Mouse (Mus musculus): ENCODE measurements around the gene Cyp26a1. TPM values are rescaled to one million over a fixed set of nuclear protein-coding genes. Genes with fewer than 3 reads are reported as not detected.

Gene Cyp26a1
- polyA plus RNA-seq, 1 experiment from 2014 or later = 16.4 TPM

DNA sequence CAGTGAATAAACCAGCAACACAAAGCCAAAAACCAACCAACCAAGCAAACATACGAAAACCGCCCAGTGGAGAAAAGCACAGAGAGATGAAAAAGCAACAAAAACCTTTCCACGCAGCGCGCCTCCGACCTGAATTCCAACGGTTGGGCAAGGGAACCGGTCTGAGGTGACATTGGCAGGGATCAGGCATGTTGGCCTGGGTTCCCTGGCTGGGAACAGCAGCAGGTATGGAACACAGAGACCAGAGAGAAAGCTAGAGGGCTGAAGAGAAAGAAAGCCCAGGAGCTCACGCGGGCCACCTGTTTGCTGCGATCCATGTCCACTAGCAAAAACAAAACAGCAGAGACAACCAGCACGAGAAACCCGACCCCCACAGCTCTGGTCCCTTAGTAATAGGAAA lies 2.5 kb upstream of the Cyp26a1 start:
- 19% methylated on average over 13 of the region's 13 CpGs for WGBS
- no peak for ATAC-seq (replicated peaks; ENCODE audit: insufficient number of reproducible peaks, low FRiP score, low TSS enrichment, low read depth)
- H3K4me3 ChIP-seq (ENCODE audit: low read depth, low read length) = no peak overlapping the region

DNA sequence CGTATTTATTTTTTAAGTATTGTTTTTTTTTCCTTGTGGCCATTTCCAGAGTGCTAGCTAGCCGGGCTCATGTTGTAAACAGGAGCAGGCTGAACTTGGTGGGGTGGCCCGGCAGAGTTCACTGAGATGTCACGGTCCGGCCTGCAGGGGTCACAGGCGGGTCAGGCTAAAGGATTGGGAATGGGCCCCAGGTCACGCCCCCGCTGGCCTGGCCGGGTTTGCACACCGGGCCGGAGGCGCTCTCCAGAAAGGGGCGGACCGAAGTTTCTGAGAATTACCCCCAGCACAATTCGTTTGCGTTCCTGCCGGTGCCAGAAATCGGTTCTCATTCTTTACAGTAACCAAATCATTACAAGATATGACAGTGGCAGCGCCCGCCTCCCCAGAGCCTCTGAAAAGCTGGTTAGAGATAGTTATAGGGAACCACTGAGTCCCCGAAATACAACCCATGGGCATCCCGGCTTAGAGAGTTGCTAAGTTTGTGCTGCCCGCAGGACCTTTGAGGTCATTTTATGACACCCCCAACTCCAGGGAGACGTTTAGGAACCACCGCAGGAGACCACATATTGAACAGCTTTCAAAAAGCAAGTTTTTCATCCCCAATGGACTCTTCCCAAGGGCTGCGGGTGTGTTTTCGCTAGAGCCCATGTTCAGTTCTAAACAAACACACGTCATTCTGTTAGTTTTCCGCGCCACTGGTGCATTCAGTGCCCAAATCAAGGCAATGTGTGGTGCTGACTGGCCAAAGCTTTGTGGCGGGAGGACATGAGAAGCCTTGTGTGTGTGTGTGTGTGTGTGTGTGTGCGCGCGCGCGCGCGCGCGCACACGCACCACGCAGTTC lies 1.6 kb upstream of the Cyp26a1 start:
- H3K4me1 ChIP-seq (ENCODE audit: control insufficient read depth, insufficient read depth, low read length) = peaks cover 8% of the 10 kb centered on the region; the same call in 1 of the 2 replicates
- H3K4me3 ChIP-seq (ENCODE audit: low read depth, low read length) = peak overlapping the region; percentile 8; the same call in 1 of the 2 replicates
- WGBS = 3% methylated on average over 42 of the region's 42 CpGs
- H3K27me3 ChIP-seq (ENCODE audit: control insufficient read depth, insufficient read depth, low read length) = peaks cover 91% of the 10 kb centered on the region
- H3K9ac ChIP-seq (replicated peaks; ENCODE audit: low read length) = no peak overlapping the region
- H3K36me3 ChIP-seq (replicated peaks; ENCODE audit: control insufficient read depth, insufficient read depth, low read depth, low read length) = no peaks in the 10 kb centered on the region
- H3K27ac ChIP-seq (replicated peaks; ENCODE audit: low read depth, low read length) = no peak overlapping the region
- no peaks in the 10 kb centered on the region for H3K9me3 ChIP-seq (replicated peaks; ENCODE audit: control insufficient read depth, low read length)
- ATAC-seq (replicated peaks; ENCODE audit: insufficient number of reproducible peaks, low FRiP score, low TSS enrichment, low read depth) (no peak), DNase-seq (ENCODE audit: low spot score) (peak; percentile 30)
- peak overlapping the region; percentile 29 for H3K4me2 ChIP-seq (ENCODE audit: low read depth, low read length)

More for the DNA sequence above, 2.5 kb upstream of the Cyp26a1 start:
- Histone ChIP-seq H3K9me3 (replicated peaks; ENCODE audit: control insufficient read depth, low read length) (no peaks in the 10 kb centered on the region), H3K36me3 (replicated peaks; ENCODE audit: control insufficient read depth, insufficient read depth, low read depth, low read length) (no peaks in the 10 kb centered on the region), H3K27ac (replicated peaks; ENCODE audit: low read depth, low read length) (no peak overlapping the region), H3K4me2 (ENCODE audit: low read depth, low read length) (no peak overlapping the region), H3K9ac (replicated peaks; ENCODE audit: low read length) (no peak overlapping the region), H3K27me3 (ENCODE audit: control insufficient read depth, insufficient read depth, low read length) (peaks cover 93% of the 10 kb centered on the region), H3K4me1 (ENCODE audit: control insufficient read depth, insufficient read depth, low read length) (peaks cover 8% of the 10 kb centered on the region; the same call in 1 of the 2 replicates)
- no peak for DNase-seq (ENCODE audit: low spot score)

DNA sequence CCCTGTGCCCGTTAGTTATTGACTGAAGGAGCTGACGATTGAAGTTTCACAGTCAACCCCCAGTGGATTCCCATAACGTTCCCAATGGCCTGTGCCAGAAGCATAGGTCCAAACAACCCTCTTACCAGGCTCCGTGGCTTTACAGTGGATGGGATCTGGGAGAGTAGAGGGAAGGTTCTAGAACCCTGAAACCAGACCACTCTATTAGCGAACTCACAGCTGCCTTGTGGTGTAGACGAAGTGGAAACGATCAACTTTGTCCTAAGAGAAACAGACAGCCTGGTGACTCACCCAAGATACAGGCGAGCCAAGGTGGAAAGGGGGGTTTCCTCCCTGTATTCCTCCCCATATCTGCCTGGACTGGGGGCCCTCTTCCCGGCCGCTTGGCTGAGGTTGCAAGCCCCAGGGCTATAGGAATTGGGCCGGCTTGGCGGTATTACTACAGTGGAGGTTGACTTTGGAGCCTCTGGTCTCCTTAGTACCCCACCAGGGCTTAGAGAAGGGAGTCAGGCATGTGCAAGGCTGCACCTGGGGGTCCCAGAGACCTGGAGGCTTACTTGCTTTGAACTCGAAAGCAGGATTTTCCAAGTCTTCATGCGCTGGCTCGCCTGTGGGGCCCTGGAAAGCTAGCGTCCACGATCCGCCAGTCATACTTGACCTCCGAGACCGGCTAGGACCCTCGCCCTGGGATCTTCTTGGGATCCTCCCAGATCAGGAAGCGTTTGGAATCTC lies 829 bp upstream of the Cyp26a1 start:
- no peak overlapping the region for H3K27ac ChIP-seq (replicated peaks; ENCODE audit: low read depth, low read length)
- peak overlapping the region; percentile 34 for H3K4me3 ChIP-seq (ENCODE audit: low read depth, low read length)
- no peak overlapping the region for H3K9ac ChIP-seq (replicated peaks; ENCODE audit: low read length)
- no peaks in the 10 kb centered on the region for H3K36me3 ChIP-seq (replicated peaks; ENCODE audit: control insufficient read depth, insufficient read depth, low read depth, low read length)
- ATAC-seq (replicated peaks; ENCODE audit: insufficient number of reproducible peaks, low FRiP score, low TSS enrichment, low read depth) (no peak), DNase-seq (ENCODE audit: low spot score) (no peak)
- peak overlapping the region; percentile 68 for H3K4me2 ChIP-seq (ENCODE audit: low read depth, low read length)
- H3K9me3 ChIP-seq (replicated peaks; ENCODE audit: control insufficient read depth, low read length) = no peaks in the 10 kb centered on the region
- peaks cover 8% of the 10 kb centered on the region; the same call in 1 of the 2 replicates for H3K4me1 ChIP-seq (ENCODE audit: control insufficient read depth, insufficient read depth, low read length)
- peaks cover 83% of the 10 kb centered on the region for H3K27me3 ChIP-seq (ENCODE audit: control insufficient read depth, insufficient read depth, low read length)
- WGBS = 2% methylated on average over 22 of the region's 22 CpGs

DNA sequence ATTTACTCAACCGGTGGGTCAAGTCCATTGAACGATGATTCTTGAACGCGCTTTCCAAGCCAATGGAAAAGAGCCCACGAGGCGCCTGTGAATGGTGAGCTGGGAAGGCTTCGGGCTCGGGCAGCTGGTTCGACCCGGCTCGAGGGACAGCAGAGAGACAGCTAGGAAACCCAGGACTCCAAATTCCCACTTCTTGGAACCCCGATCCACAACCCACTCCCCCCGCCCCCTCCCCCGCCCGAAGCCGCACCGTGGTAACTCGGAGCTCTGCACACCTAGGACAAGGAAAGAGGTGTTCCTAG lies 312 bp upstream of the Cyp26a1 start:
- H3K4me2 ChIP-seq (ENCODE audit: low read depth, low read length) = peak overlapping the region; percentile 68
- no peak for ATAC-seq (replicated peaks; ENCODE audit: insufficient number of reproducible peaks, low FRiP score, low TSS enrichment, low read depth)
- no peak for DNase-seq (ENCODE audit: low spot score)
- H3K36me3 ChIP-seq (replicated peaks; ENCODE audit: control insufficient read depth, insufficient read depth, low read depth, low read length) = no peaks in the 10 kb centered on the region
- H3K9me3 ChIP-seq (replicated peaks; ENCODE audit: control insufficient read depth, low read length) = no peaks in the 10 kb centered on the region
- no peak overlapping the region for H3K27ac ChIP-seq (replicated peaks; ENCODE audit: low read depth, low read length)
- H3K4me3 ChIP-seq (ENCODE audit: low read depth, low read length) = peak overlapping the region; percentile 34
- H3K9ac ChIP-seq (replicated peaks; ENCODE audit: low read length) = no peak overlapping the region
- H3K4me1 ChIP-seq (ENCODE audit: control insufficient read depth, insufficient read depth, low read length) = peaks cover 8% of the 10 kb centered on the region; the same call in 1 of the 2 replicates
- peaks cover 78% of the 10 kb centered on the region for H3K27me3 ChIP-seq (ENCODE audit: control insufficient read depth, insufficient read depth, low read length)
- under 1% methylated on average over 18 of the region's 18 CpGs for WGBS

DNA sequence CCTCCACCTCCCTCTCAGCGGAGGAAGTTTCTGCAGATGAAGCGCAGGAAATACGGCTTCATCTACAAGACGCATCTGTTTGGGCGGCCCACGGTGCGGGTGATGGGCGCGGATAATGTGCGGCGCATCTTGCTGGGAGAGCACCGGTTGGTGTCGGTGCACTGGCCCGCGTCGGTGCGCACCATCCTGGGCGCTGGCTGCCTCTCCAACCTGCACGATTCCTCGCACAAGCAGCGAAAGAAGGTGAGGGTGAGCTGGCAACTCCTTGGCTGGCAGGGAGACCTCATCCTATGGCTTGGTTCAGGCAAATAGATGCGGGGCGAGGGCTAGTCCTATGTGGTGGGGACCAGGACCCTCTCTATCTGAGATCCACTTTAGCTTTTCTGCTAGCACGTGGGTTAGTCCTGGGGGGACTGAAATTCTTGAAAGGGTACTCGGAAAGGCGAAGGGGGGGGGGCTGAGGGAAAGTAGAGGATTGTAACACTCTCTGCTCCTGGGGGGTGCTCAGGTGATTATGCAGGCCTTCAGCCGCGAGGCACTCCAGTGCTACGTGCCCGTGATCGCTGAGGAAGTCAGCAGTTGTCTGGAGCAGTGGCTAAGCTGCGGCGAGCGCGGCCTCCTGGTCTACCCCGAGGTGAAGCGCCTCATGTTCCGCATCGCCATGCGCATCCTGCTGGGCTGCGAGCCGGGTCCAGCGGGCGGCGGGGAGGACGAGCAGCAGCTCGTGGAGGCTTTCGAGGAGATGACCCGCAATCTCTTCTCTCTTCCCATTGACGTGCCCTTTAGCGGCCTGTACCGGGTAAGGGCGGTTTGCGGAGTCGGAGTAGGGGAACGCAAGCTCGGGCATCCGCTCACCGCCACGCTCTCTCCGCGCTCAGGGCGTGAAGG lies 919 bp downstream of the Cyp26a1 start:
- Histone ChIP-seq H3K4me3 (ENCODE audit: low read depth, low read length) (peak overlapping the region; percentile 34), H3K9ac (replicated peaks; ENCODE audit: low read length) (peak overlapping the region; percentile 43), H3K36me3 (replicated peaks; ENCODE audit: control insufficient read depth, insufficient read depth, low read depth, low read length) (no peaks in the 10 kb centered on the region), H3K4me1 (ENCODE audit: control insufficient read depth, insufficient read depth, low read length) (peaks cover 5% of the 10 kb centered on the region; the same call in 1 of the 2 replicates), H3K27ac (replicated peaks; ENCODE audit: low read depth, low read length) (no peak overlapping the region), H3K4me2 (ENCODE audit: low read depth, low read length) (peak overlapping the region; percentile 68), H3K27me3 (ENCODE audit: control insufficient read depth, insufficient read depth, low read length) (peaks cover 70% of the 10 kb centered on the region), H3K9me3 (replicated peaks; ENCODE audit: control insufficient read depth, low read length) (no peaks in the 10 kb centered on the region)
- no peak for ATAC-seq (replicated peaks; ENCODE audit: insufficient number of reproducible peaks, low FRiP score, low TSS enrichment, low read depth)
- under 1% methylated on average over 63 of the region's 63 CpGs for WGBS
- peak; percentile 43 for DNase-seq (ENCODE audit: low spot score)

DNA sequence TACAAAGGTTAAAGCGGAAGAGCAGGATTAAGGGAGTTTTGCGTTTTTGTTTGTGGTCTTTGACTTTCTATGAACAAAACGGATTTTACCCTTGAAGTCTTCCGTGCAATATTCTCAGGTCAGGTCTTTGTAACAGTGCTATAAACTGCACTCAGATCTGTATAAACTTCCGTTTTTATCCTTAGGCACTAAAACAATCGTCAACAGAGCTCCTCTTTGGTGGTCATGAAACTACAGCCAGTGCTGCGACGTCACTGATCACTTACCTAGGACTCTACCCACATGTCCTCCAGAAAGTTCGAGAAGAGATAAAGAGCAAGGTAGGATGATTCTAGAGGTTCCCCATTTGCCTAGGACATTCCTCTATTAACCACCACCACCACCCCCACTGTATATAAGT lies 2.1 kb downstream of the Cyp26a1 start:
- H3K27me3 ChIP-seq (ENCODE audit: control insufficient read depth, insufficient read depth, low read length) = peaks cover 60% of the 10 kb centered on the region
- no peak overlapping the region for H3K9ac ChIP-seq (replicated peaks; ENCODE audit: low read length)
- DNase-seq (ENCODE audit: low spot score) (no peak), ATAC-seq (replicated peaks; ENCODE audit: insufficient number of reproducible peaks, low FRiP score, low TSS enrichment, low read depth) (no peak)
- peaks cover 5% of the 10 kb centered on the region; the same call in 1 of the 2 replicates for H3K4me1 ChIP-seq (ENCODE audit: control insufficient read depth, insufficient read depth, low read length)
- no peaks in the 10 kb centered on the region for H3K9me3 ChIP-seq (replicated peaks; ENCODE audit: control insufficient read depth, low read length)
- H3K4me2 ChIP-seq (ENCODE audit: low read depth, low read length) = no peak overlapping the region
- WGBS = 19% methylated on average over 9 of the region's 9 CpGs
- H3K36me3 ChIP-seq (replicated peaks; ENCODE audit: control insufficient read depth, insufficient read depth, low read depth, low read length) = no peaks in the 10 kb centered on the region
- H3K27ac ChIP-seq (replicated peaks; ENCODE audit: low read depth, low read length) = no peak overlapping the region
- H3K4me3 ChIP-seq (ENCODE audit: low read depth, low read length) = no peak overlapping the region

DNA sequence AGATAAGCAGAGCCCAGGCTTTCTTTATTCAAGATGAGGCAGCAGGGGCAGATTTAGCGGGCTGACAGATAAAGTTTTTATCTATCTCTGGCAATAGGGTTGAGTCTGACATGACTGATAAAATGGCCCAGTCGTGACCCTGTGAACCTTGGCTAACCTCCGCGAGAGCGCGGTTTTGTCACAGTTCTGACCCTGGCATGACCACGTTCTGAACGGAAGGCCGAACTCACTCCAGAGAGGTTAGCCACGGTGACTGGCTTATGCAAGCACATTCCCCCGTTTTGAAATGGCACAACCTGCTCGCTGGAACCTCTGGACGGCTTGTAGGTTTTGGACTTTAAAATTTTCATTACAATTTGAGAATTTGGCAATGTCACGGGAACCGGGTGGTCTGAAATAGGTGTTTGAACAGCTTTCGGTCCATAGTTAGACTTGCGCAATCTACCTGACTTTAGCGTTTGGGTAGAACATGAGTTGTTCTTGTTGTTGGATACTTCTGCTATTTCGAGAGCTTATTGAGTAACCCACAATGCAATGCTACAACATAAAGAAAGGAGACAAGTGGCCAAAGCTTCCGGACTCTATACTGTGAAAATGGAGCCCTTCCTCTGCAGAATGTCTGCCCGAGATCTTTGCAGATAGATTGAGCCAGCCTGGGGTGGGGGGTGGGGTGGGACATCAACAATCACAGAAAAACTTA lies 4.9 kb downstream of the Cyp26a1 start:
- Histone ChIP-seq H3K9me3 (replicated peaks; ENCODE audit: control insufficient read depth, low read length) (no peaks in the 10 kb centered on the region), H3K27me3 (ENCODE audit: control insufficient read depth, insufficient read depth, low read length) (peaks cover 33% of the 10 kb centered on the region), H3K4me3 (ENCODE audit: low read depth, low read length) (no peak overlapping the region), H3K4me2 (ENCODE audit: low read depth, low read length) (no peak overlapping the region), H3K4me1 (ENCODE audit: control insufficient read depth, insufficient read depth, low read length) (peaks cover 3% of the 10 kb centered on the region; the same call in 1 of the 2 replicates), H3K9ac (replicated peaks; ENCODE audit: low read length) (no peak overlapping the region), H3K36me3 (replicated peaks; ENCODE audit: control insufficient read depth, insufficient read depth, low read depth, low read length) (no peaks in the 10 kb centered on the region), H3K27ac (replicated peaks; ENCODE audit: low read depth, low read length) (no peak overlapping the region)
- no peak for DNase-seq (ENCODE audit: low spot score)
- 71% methylated on average over 21 of the region's 21 CpGs for WGBS
- no peak for ATAC-seq (replicated peaks; ENCODE audit: insufficient number of reproducible peaks, low FRiP score, low TSS enrichment, low read depth)

All from embryonic facial prominence, embryonic 11.5 days (tissue).